Mouse (Mus musculus) activated CD4-positive, CD25-positive, alpha-beta regulatory T cell (primary cell): ENCODE data around the gene Ganab. TPM values are rescaled to one million over a fixed set of nuclear protein-coding genes. Genes with fewer than 3 reads are reported as not detected.

Experiments
- polyA plus RNA-seq, 2 experiments: library from polyadenylated mRNA; unstranded; fragments of 100-300 nt; shearing (Covaris generic); gene quantifications; one replicate each; pipeline ENCODE4 v1.2.1; 2017

The Ganab gene
- polyA plus RNA-seq = 100 to 1,000 TPM in 1 of 2 experiments, 10 to 100 TPM in 1; 76.4 to 105 TPM

GRCm38 (mm10) chr19:8897865-8898495 lies at the start of gene Ganab:
Gene Ganab, plus strand, starts transcription at chr19:8898071.

GRCm38 (mm10) chr19:8850402-8850901 lies 47.4 kb upstream of the Ganab start, which contains the start of gene Lrrn4cl:
Gene Lrrn4cl, plus strand, starts transcription at chr19:8850768.

GRCm38 (mm10) chr19:8871267-8872186 lies 26.3 kb upstream of the Ganab start, which contains the start of gene Ubxn1:
Gene Ubxn1, plus strand, starts transcription at chr19:8871496.

DNA sequence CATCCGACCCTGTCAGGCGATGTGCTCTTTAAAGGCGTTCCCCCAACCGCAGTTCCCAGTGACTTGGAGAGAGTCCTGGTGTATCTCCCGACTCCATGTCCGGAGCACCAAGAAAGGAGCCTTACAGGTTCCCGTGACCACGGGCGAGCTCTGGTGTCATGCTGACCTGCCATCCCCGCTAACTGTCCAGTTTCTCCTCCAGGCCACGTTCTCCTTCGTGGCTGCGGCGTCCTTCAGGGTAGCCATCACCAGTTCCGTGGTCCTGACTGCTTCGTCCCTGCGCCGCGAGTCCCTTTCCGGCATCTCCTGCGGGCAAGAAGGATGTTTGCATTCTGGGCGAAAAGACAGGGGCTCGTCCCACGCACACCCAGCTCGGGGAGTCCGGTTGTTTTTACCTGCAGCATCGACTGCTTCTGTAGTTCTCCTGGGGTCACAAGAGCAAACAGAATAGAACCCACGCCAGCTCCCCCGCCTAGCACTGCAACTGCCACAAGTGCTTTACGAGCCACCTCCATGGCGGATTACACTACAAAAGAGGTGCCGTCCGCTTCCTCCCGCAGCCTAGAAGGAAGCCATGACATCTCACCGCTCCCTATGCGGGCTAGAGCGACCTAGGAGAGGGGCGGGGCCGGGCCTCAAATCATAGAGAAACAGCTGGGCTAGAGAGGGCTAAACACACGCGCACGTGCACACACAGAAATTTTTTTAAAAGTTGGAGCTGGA lies 17.4 kb upstream of the Ganab start, which contains the start of gene Uqcc3:
Uqcc3 (minus strand) TSS at position 613 of the 723 bp plus-strand sequence.

DNA sequence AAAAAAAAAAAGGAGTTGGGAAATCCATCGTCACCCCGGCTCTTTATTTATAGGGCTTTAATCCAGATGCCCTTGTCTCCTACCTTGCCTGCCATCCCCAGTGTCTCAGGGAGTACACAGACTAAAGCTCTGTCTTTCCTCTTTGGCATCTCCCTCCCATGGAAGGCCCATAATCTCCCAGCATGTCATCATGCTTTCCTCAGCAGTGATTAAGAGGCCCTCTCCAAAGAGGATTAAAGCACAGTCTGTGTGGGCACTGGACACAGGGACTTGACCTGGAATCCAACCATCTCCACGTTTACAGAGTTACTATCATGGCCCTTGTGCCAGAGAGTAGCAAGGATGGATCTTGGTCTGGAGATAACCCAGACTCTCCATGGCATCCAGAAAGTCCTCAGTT lies 14.3 kb upstream of the Ganab start, which contains the start of the genes Lbhd1 and Gm49403:
Lbhd1 (plus strand) TSS at position 117 of the 400 bp plus-strand sequence.
Gm49403 (plus strand) TSS at position 315 of the 400 bp plus-strand sequence.

DNA sequence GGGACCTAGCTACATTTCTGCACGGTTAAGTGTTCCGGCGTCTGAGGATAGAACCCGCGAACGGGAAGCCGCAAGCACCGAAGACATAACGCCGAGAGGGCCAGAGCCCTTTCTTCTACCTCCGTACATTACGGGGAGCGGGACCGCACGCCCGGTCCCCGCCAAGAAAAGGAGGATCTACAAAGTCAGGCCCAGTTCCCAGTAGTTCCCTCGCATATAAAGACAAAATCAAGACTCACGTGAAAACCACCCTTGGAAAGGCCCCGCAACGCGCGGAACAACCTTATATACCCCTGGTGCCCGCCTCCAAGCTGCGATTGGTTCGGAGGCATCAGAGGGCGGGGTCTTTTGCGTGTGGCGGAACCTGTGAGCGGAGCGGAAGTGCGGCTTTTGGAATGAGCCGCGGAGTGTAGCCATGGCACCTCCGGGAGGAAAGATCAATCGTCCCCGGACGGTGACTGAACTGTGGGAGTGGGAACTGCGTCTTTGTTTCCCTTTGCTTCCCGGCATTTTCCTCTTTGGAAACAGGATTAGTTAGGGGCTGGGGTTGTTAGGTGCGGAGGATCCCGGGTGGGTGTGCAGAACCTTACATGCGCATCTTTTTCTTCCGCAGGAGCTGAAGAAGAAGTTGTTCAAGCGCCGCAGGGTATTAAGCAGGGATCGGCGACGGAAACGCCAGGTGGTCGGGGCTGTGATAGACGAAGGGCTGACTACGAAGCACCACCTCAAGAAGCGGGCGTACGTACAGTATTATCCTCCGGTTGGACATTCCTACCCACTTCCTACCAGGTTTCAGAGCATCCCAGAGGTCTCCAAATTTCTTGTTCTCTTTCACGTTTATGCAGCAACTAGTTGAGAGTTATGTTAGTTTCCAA lies 9.1 kb upstream of the Ganab start, which contains the start of the genes 1810009A15Rik and Gm49416:
1810009A15Rik (plus strand) TSS at position 343 of the 875 bp plus-strand sequence.
Gm49416 (plus strand) TSS at position 416 of the 875 bp plus-strand sequence.

GRCm38 (mm10) chr19:8892829-8893766 lies 4.8 kb upstream of the Ganab start, which contains the start of gene Ints5:
Gene Ints5, plus strand, starts transcription at chr19:8893005.

GRCm38 (mm10) chr19:8920073-8920736 lies 22.3 kb downstream of the Ganab start, which contains the start of gene B3gat3:
Gene B3gat3, plus strand, starts transcription at chr19:8920374.

GRCm38 (mm10) chr19:8929224-8930088 lies 31.6 kb downstream of the Ganab start, which contains the start of the genes Rom1 and Eml3:
Gene Rom1, minus strand, starts transcription at chr19:8929356.
Gene Eml3, plus strand, starts transcription at chr19:8929552.

GRCm38 (mm10) chr19:8941515-8942217 lies 43.8 kb downstream of the Ganab start, which contains the start of gene Mta2:
Gene Mta2, plus strand, starts transcription at chr19:8941875.

DNA sequence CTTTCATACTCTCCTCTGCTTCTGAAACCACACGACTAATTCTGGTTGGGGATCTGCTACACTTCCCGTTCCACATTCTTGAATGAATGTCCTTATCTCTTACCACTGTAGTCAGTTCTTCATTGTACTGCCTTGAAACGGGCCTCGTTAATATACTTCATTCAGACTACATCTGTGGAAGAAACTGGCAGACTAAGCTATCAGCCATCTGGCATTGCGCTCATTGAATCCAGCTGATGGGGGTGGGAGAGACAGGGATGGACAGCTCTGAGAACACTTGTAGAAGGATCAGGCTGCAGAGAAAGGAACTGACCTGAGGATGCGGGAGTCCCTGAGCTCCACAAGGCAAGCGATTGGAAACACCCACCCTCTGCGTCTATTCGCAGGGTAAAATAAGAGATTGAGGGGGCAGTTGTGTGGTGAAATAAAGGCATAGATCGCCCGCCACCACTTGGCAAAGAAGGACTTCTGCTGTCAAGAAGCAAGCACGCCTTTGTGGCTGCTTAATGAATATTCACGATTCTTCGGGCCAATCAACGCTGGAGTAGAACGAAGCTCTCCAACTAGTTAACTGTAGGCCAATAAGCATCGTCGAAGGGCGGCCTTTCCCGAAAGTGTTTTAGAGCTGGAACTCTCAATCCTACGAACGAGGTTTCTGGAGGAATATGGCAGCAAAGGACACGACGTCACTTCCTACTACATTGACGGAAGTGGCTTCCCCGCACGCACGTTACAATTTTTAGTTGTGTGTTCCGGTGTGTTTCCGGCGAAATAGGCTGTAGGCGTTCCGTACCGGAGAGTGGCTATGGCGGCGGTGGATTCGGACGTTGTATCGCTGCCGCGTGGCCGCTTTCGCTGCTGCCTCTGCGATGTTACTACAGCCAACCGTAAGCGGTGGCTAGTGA lies 55.5 kb downstream of the Ganab start, which contains the start of gene Tut1:
Tut1 (plus strand) TSS at position 713 of the 905 bp plus-strand sequence.

Other genes with a start within 250 kb of the Ganab start
- under 1 TPM in 1 of 2 experiments, not detected in 1; 0.04 TPM for gene Chrm1, start 234.3 kb upstream of the Ganab start, polyA plus RNA-seq
- gene Slc3a2, start 174.7 kb upstream of the Ganab start, polyA plus RNA-seq = 100 to 1,000 TPM; 123 to 154 TPM
- 10 to 100 TPM; 56.2 to 78.4 TPM for gene Wdr74, start 162.2 kb upstream of the Ganab start, polyA plus RNA-seq
- under 1 TPM; 0.53 to 0.74 TPM for gene 1700092M07Rik, start 157.4 kb upstream of the Ganab start, polyA plus RNA-seq
- gene Stx5a, start 156.7 kb upstream of the Ganab start, polyA plus RNA-seq = 100 to 1,000 TPM; 143 to 165 TPM
- 100 to 1,000 TPM; 161 to 220 TPM for gene Nxf1, start 141.0 kb upstream of the Ganab start, polyA plus RNA-seq
- gene Tmem223, start 127.1 kb upstream of the Ganab start, polyA plus RNA-seq = 10 to 100 TPM; 90.9 to 99.6 TPM
- 100 to 1,000 TPM; 176 to 213 TPM for gene Tmem179b, start 123.6 kb upstream of the Ganab start, polyA plus RNA-seq
- 10 to 100 TPM; 12.9 to 19.2 TPM for gene Taf6l, start 111.7 kb upstream of the Ganab start, polyA plus RNA-seq
- 100 to 1,000 TPM; 144 to 188 TPM for gene Polr2g, start 99.5 kb upstream of the Ganab start, polyA plus RNA-seq
- gene Zbtb3, start 95.5 kb upstream of the Ganab start, polyA plus RNA-seq = 1 to 10 TPM; 2.1 to 2.7 TPM
- gene Ttc9c, start 78.7 kb upstream of the Ganab start, polyA plus RNA-seq = 10 to 100 TPM; 45.5 TPM
- 10 to 100 TPM; 13.8 to 14.4 TPM for gene Hnrnpul2, start 78.1 kb upstream of the Ganab start, polyA plus RNA-seq
- under 1 TPM in 1 of 2 experiments, not detected in 1; 0.89 TPM for gene AC129217.1, start 68.3 kb upstream of the Ganab start, polyA plus RNA-seq
- 100 to 1,000 TPM; 115 to 134 TPM for gene Bscl2, start 60.6 kb upstream of the Ganab start, polyA plus RNA-seq
- gene Gng3, start 58.9 kb upstream of the Ganab start, polyA plus RNA-seq = 1 to 10 TPM in 1 of 2 experiments, under 1 TPM in 1; 0.39 to 1.0 TPM
- under 1 TPM in 1 of 2 experiments, not detected in 1; 0.10 TPM for gene Lrrn4cl, start 47.3 kb upstream of the Ganab start, polyA plus RNA-seq
- 100 to 1,000 TPM; 155 to 175 TPM for gene Ubxn1, start 26.6 kb upstream of the Ganab start, polyA plus RNA-seq
- gene Uqcc3, start 17.1 kb upstream of the Ganab start, polyA plus RNA-seq = 100 to 1,000 TPM in 1 of 2 experiments, 10 to 100 TPM in 1; 79.3 to 105 TPM
- 10 to 100 TPM; 81.7 to 89.2 TPM for gene Lbhd1, start 14.3 kb upstream of the Ganab start, polyA plus RNA-seq
- not detected for gene Gm49403, start 14.1 kb upstream of the Ganab start, polyA plus RNA-seq
- gene 1810009A15Rik, start 9.2 kb upstream of the Ganab start, polyA plus RNA-seq = 10 to 100 TPM; 53.7 to 60.3 TPM
- not detected for gene Gm49416, start 9.1 kb upstream of the Ganab start, polyA plus RNA-seq
- gene Ints5, start 5.1 kb upstream of the Ganab start, polyA plus RNA-seq = 10 to 100 TPM; 33.7 to 35.1 TPM
- 10 to 100 TPM; 32.7 to 61.4 TPM for gene B3gat3, start 22.3 kb downstream of the Ganab start, polyA plus RNA-seq
- 10 to 100 TPM in 1 of 2 experiments, 1 to 10 TPM in 1; 6.7 to 22.9 TPM for gene Rom1, start 31.3 kb downstream of the Ganab start, polyA plus RNA-seq
- gene Eml3, start 31.5 kb downstream of the Ganab start, polyA plus RNA-seq = 10 to 100 TPM; 65.5 to 86.4 TPM
- 100 to 1,000 TPM; 207 to 252 TPM for gene Mta2, start 43.8 kb downstream of the Ganab start, polyA plus RNA-seq
- gene Tut1, start 55.8 kb downstream of the Ganab start, polyA plus RNA-seq = 10 to 100 TPM; 28.1 to 34.9 TPM
- gene Eef1g, start 69.0 kb downstream of the Ganab start, polyA plus RNA-seq = 100 to 1,000 TPM; 243 to 311 TPM
- 10 to 100 TPM; 51.5 to 98.4 TPM for gene Ahnak, start 91.2 kb downstream of the Ganab start, polyA plus RNA-seq
- not detected for gene Scgb1a1, start 189.9 kb downstream of the Ganab start, polyA plus RNA-seq
- gene Asrgl1, start 237.6 kb downstream of the Ganab start, polyA plus RNA-seq = 10 to 100 TPM; 24.2 to 24.7 TPM